Mouse (Mus musculus): Measurements from ENCODE around the gene Pigc.

The Pigc gene

DNA sequence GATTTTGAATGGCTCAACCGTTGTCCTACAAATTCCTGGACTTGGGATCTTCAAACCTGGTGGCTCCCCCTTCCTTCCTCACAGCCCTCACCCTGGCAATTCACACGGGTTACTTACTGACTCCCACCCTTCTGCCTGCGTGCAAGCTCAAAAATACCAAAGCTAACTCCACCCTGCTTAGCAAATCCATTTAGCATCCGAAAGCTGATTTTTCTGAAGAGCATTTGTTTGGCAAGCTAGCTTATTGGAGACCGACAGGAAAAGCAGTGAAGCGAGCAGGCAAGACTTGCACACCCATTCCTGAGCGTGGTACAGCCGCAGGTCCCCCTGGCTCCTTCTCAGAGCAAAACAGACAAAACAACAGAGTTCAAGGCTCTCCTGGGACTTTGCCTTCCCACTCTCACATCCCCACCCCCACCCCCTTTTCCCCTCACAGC lies 39.7 kb downstream of the Pigc start:
- no peak for DNase-seq (ENCODE audit: low spot score in 2 of 2)

DNA sequence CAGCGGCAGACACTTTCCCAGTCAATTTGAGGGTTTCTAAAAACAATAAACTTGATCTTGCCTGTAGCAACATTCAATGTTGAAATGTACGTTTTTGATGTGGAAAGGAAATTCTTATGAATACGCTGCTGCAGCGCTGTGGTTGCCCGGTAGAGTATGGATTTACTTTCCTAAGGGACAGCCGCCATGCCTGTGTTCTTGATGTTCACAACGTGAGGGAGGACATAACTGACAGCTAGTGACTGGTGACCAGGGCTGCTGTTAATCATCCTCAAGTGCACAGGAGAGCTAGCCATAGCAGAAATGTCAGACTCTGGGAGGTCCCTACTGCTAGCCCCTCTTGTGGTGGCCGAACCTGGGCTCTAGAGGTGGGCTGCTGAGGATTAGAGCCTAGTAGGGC lies 40.1 kb downstream of the Pigc start:
- no peak for DNase-seq (ENCODE audit: low spot score in 2 of 2)

DNA sequence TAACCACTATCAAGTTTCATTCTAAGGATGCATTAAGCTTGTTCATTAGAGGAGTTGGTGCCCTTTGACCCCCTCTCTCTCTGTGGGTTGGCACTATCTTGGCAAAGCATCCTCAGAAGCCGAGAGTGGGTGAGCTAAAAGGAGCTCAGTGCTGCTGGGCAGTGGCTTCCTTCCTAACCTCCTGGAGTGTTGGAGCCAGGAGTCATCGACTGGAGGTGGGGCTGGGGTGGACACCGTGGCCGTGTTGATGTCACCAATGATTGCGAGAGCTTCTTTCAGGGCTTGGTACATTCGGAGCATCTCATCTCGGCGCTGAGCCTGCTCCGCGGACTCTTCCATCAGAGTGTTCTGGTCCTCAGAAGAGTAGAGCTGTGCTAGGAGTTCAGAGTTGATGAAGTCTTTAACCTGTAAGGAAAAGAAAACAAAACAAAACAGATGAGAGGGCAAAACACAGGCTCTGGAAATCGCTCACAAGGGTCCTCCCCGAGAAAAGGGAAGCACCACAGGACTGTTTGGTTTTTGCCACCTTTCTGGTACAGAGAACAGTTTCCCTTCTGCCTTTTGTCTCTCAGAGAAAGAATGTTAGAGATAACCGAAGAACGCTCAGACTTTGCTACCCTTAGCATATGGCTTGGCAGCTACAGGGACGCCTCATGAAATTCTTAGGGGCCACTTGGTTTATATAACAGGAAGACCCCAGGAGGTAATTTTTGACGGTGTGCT lies 42.7 kb downstream of the Pigc start:
- no peak for DNase-seq (ENCODE audit: low spot score in 2 of 2)

DNA sequence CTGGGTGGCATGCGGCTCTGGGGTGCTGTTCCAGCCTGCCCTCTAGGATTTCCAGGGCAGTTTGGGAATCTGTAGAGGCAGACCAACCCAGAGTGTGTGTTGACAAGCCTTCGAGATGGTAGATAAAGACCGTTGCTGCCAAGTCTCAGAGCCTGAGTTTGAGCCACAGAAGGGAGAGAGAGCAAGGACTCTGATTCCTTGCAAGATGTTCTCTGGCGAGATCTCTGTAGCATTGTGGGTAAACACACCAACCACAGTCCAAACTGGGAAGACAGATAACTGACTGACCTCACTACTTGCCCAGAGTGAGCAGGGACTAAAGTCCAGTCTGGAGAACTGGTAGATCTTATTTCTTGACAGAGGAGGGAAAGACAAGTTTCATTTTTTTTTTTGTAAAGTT lies 44.6 kb downstream of the Pigc start:
- DNase-seq (ENCODE audit: low spot score in 2 of 2) = no peak

DNA sequence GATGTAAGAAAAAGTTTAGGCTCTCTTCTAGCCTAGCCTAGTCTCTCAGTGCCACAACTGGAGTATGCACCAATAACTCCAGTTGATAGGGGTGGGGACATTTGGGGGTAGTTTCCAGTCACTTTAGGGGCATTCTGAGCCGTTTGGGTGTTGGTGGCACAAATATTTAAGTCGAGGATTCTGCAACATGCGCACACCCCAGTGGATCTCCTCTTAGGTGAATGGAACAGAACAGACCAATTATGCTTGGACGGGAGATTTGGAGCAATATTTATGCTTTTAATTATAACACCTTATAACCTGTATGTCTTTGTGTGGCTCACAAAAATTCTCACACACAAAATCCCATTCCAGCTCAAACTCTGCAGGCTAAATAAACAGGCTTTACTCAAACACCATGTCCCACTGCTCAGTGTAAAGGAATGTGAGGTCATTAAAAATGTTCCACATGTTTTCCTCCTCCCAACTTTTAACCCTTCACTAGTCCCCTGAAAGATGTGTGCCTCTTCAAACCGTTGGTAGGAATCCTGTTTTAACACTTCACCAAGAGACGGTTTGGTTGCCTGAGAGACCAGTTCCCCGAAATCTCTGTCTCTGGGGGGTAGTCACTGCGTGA lies 46.4 kb downstream of the Pigc start:
- DNase-seq (ENCODE audit: low spot score in 2 of 2) = no peak

DNA sequence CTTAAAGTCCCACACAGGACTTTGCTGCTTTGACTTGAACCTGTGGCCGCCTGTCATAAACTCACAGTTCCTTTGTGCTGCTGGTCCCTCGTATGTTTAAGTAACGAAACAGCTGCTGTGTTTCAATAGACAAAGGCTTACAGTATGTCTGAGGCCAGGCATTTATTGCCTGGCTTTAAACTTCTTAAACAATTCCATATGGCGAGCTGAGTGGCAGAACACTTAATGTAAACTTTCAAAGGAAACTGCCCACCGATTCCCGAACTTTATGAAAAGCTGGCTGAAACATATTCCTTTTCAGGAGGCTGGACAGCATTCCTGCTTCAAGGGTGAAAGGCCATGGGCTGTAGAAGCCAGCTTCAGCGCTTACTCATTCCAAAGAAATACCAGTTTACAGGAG lies 48.0 kb downstream of the Pigc start:
- DNase-seq (ENCODE audit: low spot score in 2 of 2) = no peak

DNA sequence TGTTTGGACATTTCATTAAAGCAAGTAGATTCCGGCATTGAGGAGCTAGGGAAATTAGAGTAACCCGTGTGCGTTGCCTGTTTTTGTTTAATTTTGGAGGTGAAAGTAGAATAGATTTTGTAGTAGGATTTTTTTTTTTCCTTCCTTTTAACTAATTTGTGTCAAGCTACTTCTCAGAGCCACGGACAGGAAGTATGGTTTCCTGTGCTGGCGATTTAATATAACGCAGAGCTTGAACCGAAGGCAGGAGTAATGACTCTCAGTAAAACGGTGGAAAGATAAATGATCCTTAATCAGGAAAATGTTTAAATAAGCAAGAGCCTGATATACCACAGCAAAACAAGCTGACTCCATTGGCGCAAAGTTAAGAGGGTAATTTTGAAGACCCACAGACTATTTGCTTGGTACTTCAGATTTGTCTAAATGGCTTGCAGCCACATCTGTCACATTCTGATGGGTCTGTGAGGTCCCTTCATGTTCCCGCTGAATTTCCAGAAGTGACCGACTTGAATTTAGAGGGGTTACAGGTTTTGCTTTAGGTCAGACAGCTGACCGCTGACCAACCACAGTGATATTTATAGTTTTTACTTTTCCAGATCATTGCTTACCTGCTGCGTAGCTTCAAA lies 49.1 kb downstream of the Pigc start:
- no peak for DNase-seq (ENCODE audit: low spot score in 2 of 2)

DNA sequence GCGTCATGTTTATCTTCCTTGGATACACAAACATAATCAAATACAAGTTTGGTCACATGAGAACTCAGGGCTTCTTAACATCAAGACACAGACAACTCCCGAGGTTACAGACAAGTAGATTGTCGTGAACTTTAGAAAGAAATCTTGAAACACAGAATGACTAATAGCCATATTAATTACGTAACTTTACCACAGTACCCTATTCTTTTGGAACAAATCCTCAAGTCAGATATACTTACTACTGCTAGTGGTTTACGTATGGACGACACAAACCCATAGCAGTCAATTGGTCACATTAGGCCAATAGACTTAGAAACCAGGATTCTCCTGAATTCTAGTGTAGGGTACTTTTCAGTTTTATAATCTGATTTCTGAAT lies 49.6 kb downstream of the Pigc start:
- DNase-seq (ENCODE audit: low spot score in 2 of 2) = no peak

DNA sequence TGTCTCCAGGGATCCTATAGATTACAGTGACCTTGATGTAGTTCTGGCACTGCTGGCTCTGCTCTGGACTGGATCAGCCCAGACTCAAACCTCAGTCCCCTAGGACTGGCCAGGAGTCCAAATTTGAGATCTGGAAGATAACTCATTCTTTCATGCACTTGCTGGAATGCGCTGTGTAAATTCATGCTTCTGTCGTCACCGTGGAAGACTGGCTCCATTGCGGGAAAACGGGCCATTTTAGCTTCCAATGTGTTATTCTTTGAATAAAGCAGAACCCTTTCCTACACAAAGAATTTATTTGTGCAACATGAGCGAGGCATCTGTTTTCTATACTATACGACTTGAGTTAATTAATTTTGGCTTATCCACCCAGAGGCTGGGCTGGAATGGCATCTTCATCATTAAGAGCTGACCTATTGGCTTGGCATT lies 51.3 kb downstream of the Pigc start:
- DNase-seq (ENCODE audit: low spot score in 2 of 2) = no peak

DNA sequence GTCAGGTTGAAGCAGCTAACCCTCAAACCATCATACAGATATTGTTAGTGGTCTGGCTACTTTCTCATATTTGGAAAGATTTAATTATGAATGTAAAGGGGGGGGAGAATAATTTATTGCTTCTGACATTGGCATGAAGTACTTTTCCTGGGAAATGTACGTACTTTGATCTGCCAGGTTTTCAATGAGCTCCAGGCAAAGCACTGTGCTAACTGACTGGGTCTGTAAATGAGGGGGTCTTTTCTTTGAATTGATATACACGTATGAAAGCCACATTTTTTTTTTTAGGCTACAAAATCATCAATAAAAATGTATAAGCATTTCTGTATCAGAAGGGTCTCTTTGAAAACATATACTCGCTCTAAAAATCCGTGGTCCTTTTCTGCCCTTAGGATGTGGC lies 51.8 kb downstream of the Pigc start:
- no peak for DNase-seq (ENCODE audit: low spot score in 2 of 2)

All from frontal cortex, postnatal 36 days (tissue).